Mouse (Mus musculus) kidney, embryonic 14.5 days (tissue): ENCODE measurements at regions not wholly inside any gene's neighbourhood (a gene's known extent, or its start where the extent isn't known, plus 50 kb on each side); places are given as distances from the start of the nearest gene placed in this dataset.

Source experiments
- ATAC-seq: fragments of 200-750 bp; cut with Nextera tagmentation; 2 replicates; pipeline ENCODE4 v1.8.0; 2017; ENCODE audit warnings: moderate number of reproducible peaks, mild to moderate bottlenecking, moderate TSS enrichment, moderate library complexity; ENCODE audit not compliant: low FRiP score, low TSS enrichment
- H3K27ac ChIP-seq: fragments of 300-500 bp; sonication (generic); 2 replicates; pipeline ENCODE4 v1.5.1; 2014; ENCODE audit warnings: low read depth, mild to moderate bottlenecking, low read length, moderate library complexity, mixed read lengths
- H3K27me3 ChIP-seq: fragments of 300-500 bp; sonication (generic); 2 replicates; pipeline ENCODE4 v1.6.1; 2014; ENCODE audit warnings: mild to moderate bottlenecking, low read length; ENCODE audit not compliant: control insufficient read depth, insufficient read depth
- H3K36me3 ChIP-seq: fragments of 300-500 bp; sonication (generic); 2 replicates; pipeline ENCODE4 v1.6.1; 2014; ENCODE audit warnings: low read length, mixed read lengths; ENCODE audit not compliant: control insufficient read depth, insufficient read depth
- H3K4me1 ChIP-seq: fragments of 300-500 bp; sonication (generic); 2 replicates; pipeline ENCODE4 v1.6.1; 2014; ENCODE audit warnings: low read length, mixed read lengths; ENCODE audit not compliant: control insufficient read depth, insufficient read depth
- H3K4me2 ChIP-seq: fragments of 300-500 bp; sonication (generic); replicated peaks from 2 replicates; pipeline ENCODE4 v1.6.1; 2014; ENCODE audit warnings: low read depth, mild to moderate bottlenecking, low read length
- H3K4me3 ChIP-seq: fragments of 300-500 bp; sonication (generic); 2 replicates; pipeline ENCODE4 v1.5.1; 2014; ENCODE audit warnings: mild to moderate bottlenecking, low read length
- H3K9ac ChIP-seq: fragments of 300-500 bp; sonication (generic); 2 replicates; pipeline ENCODE4 v1.6.1; 2014; ENCODE audit warnings: low read depth, mild to moderate bottlenecking, low read length, moderate library complexity
- H3K9me3 ChIP-seq: fragments of 300-500 bp; sonication (generic); 2 replicates; pipeline ENCODE4 v1.6.1; 2016; ENCODE audit warnings: low read length; ENCODE audit not compliant: control insufficient read depth
- WGBS: fragments of 180-500 bp; shearing (Covaris S2); extraction: QIAGEN DNeasy Blood & Tissue Kit; methylation state at CpG from one replicate; pipeline ENCODE4 v1.1.7; 2014; 5-methylcytosine and 5-hydroxymethylcytosine counted together

DNA sequence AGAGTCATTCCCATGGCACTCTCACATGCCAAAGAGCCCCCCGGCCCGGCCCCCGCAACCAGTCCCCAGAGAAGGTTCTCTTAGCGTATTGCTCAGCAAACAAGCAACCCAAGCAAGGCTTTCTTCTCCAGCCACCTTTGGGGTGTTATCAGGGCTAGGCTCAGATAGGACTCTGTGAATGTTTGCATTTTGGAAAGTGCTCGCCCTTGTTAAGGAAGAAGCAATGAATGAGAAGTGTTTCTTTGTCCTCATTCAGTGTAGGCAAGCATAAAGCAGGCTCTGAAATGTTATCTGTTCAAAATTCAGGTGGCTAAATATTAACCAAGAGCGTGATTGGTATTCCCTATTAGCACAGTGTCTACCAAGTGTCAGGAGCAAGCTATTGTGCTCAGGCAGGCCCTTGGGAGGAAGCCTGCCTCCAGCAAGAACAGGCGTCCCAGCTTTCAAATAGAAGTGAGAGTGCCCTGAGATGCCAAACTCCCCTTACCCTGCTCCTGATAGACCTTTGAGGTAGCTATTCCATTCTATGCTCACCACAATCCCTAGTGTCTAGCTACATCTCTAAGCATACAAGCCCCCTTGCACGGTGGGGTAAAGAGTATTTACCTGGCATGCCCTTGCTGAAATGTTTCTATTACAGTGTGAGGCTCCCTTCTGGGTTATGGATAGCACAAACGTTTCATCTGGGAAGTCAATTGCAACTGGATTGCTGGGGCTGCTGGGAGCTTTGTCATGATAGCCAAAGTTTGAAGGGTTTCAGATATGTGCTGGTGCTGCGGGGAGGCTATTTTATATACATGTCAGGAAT is 191.7 kb downstream of the Fam43a start:
- ATAC-seq = no peak
- peak overlapping the region; percentile 76; the same call in 1 of the 2 replicates for H3K27ac ChIP-seq
- no peaks in the 10 kb centered on the region for H3K36me3 ChIP-seq
- H3K4me2 ChIP-seq = no peak overlapping the region
- no peak overlapping the region for H3K9ac ChIP-seq
- H3K4me3 ChIP-seq = no peak overlapping the region
- peaks cover 22% of the 10 kb centered on the region for H3K4me1 ChIP-seq
- no peaks in the 10 kb centered on the region for H3K9me3 ChIP-seq
- 75% methylated on average over 10 of the region's 10 CpGs for WGBS
- H3K27me3 ChIP-seq = no peaks in the 10 kb centered on the region

DNA sequence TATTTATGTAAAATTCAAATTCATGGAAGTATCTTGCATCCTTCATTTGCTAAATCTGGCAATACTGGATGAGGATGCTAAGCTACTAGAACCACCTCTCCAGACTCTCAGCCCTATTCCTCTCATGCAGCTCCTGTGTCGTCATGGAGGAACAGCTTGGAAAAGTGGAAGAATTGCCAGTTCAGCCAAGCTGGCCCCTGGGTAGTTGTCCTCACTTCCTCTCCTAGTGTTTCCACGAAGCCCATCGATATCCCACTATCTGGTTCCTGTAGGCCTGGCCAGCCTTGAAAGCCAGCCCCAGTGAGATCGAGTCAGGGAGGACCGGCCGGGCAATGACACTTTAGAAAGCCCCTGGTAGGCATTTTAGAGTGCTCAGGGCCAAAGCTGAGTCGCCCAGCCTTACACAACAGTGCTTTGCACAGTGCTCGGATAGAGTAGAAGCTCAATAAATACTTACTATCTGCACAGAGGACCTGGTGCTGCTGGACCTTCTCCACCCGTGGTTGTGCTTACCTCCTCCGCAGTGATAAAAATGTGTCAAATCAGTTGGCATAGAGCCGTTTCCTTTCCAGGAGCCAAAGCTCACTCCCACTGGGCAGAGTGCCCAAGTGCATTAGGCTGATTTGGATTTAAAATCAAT is 193.3 kb downstream of the Fam43a start:
- H3K27me3 ChIP-seq = no peaks in the 10 kb centered on the region
- no peak for ATAC-seq
- peaks cover 22% of the 10 kb centered on the region for H3K4me1 ChIP-seq
- H3K9ac ChIP-seq = no peak overlapping the region
- WGBS = 69% methylated on average over 11 of the region's 11 CpGs
- no peak overlapping the region for H3K27ac ChIP-seq
- H3K9me3 ChIP-seq = no peaks in the 10 kb centered on the region
- H3K4me3 ChIP-seq = no peak overlapping the region
- no peaks in the 10 kb centered on the region for H3K36me3 ChIP-seq
- no peak overlapping the region for H3K4me2 ChIP-seq

DNA sequence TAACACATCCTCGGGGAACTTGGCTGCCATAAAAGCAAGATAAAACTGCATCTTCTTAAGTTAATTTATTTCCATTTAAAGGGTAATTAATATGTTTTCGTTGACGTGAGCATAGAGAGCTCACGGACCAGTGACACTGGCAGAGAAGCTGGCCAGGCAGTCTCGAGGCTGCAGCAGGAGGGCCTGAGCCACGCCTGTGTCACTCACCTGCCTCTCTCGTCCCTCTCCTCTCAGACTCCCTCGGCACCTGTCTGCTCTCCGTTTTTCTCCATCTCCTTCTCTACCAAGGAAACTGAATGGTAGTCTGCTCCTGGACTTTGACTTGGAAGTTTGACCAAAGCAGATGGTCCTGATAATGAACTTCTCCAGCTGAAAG is 193.8 kb downstream of the Fam43a start:
- no peaks in the 10 kb centered on the region for H3K27me3 ChIP-seq
- H3K4me1 ChIP-seq = peaks cover 22% of the 10 kb centered on the region
- no peak for ATAC-seq
- H3K9ac ChIP-seq = no peak overlapping the region
- H3K27ac ChIP-seq = no peak overlapping the region
- H3K4me3 ChIP-seq = no peak overlapping the region
- H3K4me2 ChIP-seq = no peak overlapping the region
- no peaks in the 10 kb centered on the region for H3K9me3 ChIP-seq
- H3K36me3 ChIP-seq = no peaks in the 10 kb centered on the region
- WGBS = 59% methylated on average over 9 of the region's 9 CpGs

DNA sequence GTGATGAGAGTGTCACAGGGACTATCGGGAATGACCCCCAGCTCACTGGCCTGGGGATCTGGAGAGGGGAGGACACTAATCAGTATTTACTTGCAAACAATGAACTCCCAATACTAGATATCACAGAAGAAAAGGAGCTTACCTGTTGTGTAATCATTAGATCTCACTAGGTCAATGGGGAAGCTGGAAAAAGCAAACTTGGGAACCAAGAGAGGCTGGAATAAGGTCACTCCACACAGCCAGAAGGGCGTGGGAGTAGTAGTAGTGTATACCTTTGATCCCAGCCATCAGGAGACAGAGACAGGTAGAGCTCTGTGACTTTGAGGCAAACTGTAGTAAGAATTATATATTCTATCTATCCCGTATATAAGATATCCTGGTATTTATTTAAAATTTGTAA is 194.3 kb downstream of the Fam43a start:
- WGBS = 93% methylated on average over 3 of the region's 3 CpGs
- no peak overlapping the region for H3K9ac ChIP-seq
- H3K4me1 ChIP-seq = peaks cover 23% of the 10 kb centered on the region

DNA sequence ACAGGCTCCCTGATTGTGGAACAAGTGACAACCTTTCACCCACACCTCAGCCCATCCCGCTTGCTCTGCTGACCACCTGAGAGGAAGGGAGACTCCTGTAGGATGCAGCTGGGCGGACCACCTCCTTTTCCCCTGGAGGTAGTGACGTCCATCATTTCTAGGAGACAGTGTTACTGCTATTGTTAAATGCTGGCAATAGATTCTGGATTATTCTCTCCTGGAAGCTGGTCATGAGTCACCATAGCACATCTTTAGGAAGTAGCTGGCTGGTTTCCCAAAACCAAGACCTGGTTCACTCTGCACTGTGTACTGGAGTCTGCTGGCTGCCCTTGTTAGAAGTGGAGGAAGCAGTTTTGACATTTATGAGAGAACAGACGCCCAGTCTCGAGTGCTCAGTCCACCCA is 196.0 kb downstream of the Fam43a start:
- H3K4me3 ChIP-seq = no peak overlapping the region
- H3K36me3 ChIP-seq = no peaks in the 10 kb centered on the region
- no peaks in the 10 kb centered on the region for H3K9me3 ChIP-seq
- H3K27ac ChIP-seq = 0 out of 2 replicates have a peak overlapping the region, but pooled peaks have one; percentile 3
- peaks cover 28% of the 10 kb centered on the region for H3K4me1 ChIP-seq
- no peak overlapping the region for H3K4me2 ChIP-seq
- 0 out of 2 replicates have a peak, but pooled peaks have one; percentile 20 for ATAC-seq
- H3K9ac ChIP-seq = no peak overlapping the region
- 63% methylated on average over 5 of the region's 5 CpGs for WGBS
- no peaks in the 10 kb centered on the region for H3K27me3 ChIP-seq

More for the DNA sequence above, 194.3 kb downstream of the Fam43a start:
- Histone ChIP-seq H3K36me3 (no peaks in the 10 kb centered on the region), H3K4me3 (no peak overlapping the region), H3K27me3 (no peaks in the 10 kb centered on the region), H3K4me2 (no peak overlapping the region), H3K9me3 (no peaks in the 10 kb centered on the region), H3K27ac (no peak overlapping the region)
- ATAC-seq = no peak

DNA sequence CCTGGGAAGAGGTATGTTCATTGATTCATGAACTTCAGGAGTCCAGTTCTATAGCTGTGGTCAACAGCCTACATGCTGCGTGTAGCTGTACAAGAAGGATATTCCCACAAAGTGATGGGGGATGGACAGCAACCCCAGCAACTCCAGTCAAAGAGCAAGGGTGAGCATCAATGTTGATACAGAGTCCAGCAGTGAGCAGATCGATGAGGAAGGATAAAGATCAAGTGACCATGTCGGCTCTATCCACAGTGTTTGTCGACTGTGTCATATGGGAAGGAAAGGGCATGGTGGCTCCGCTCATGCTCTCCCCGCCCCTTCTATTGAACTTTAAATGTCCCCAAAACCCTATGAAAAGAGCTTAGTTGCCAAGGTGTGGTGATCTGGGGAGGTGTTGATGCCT is 196.6 kb downstream of the Fam43a start:
- Histone ChIP-seq H3K27ac (no peak overlapping the region), H3K9ac (no peak overlapping the region), H3K27me3 (no peaks in the 10 kb centered on the region), H3K9me3 (no peaks in the 10 kb centered on the region), H3K4me1 (peaks cover 22% of the 10 kb centered on the region), H3K36me3 (no peaks in the 10 kb centered on the region), H3K4me3 (no peak overlapping the region), H3K4me2 (no peak overlapping the region)
- whole genome bisulfite sequencing = 92% methylated on average over 6 of the region's 6 CpGs
- no peak for ATAC-seq

DNA sequence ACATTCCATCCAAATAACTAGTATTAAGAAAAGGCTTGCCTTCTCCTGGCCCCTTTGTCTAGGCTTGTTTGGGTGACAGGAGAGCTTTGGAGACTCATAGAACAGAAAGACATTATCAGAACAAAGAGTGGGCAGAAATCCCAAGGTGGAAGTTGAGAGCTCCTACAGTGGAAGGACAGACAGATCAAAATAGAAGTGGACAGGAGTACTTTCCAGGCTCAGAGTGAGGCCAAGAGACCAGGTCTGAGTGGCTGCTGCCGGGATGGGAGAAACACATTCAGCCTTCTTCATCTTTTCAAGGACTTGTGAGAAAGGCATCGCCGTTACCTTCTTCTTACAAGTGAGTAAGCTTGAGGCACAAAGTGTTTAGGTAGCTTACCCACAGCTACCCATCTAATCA is 197.5 kb downstream of the Fam43a start:
- Histone ChIP-seq H3K27ac (no peak overlapping the region), H3K4me3 (no peak overlapping the region), H3K9me3 (no peaks in the 10 kb centered on the region), H3K36me3 (no peaks in the 10 kb centered on the region), H3K27me3 (no peaks in the 10 kb centered on the region), H3K9ac (no peak overlapping the region), H3K4me1 (peaks cover 16% of the 10 kb centered on the region), H3K4me2 (no peak overlapping the region)
- ATAC-seq = no peak
- 98% methylated on average over 3 of the region's 3 CpGs for WGBS

DNA sequence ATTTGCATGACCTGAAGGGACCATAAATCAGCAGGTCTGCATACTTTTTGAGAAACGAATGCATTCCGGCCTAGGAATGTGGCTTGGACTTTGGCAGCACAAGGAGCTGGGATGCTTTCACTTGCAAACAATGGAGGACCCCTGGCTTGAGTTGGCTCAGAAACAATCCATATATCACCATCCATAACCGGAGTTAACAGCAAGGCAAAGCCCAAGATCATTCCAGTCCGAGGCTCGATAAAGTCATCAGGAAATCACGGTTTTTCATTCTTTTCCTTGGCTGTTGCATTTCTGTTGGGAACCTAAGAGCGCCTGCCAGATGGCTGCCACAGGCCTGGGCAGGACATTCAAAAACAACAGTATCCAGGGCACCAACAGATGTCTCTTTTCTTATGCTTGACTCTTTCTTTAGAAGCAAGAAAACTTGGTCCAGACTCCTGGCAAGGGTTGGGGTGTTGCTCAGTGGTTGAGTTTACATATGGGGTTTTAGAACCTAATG is 198.5 kb downstream of the Fam43a start:
- 49% methylated on average over 7 of the region's 7 CpGs for WGBS
- H3K4me1 ChIP-seq = peaks cover 16% of the 10 kb centered on the region
- H3K36me3 ChIP-seq = no peaks in the 10 kb centered on the region
- H3K4me3 ChIP-seq = no peak overlapping the region
- no peak overlapping the region for H3K4me2 ChIP-seq
- 0 out of 2 replicates have a peak overlapping the region, but pooled peaks have one; percentile 8 for H3K27ac ChIP-seq
- H3K27me3 ChIP-seq = no peaks in the 10 kb centered on the region
- peak; percentile 48; the same call in 1 of the 2 replicates for ATAC-seq
- H3K9ac ChIP-seq = no peak overlapping the region
- H3K9me3 ChIP-seq = no peaks in the 10 kb centered on the region

DNA sequence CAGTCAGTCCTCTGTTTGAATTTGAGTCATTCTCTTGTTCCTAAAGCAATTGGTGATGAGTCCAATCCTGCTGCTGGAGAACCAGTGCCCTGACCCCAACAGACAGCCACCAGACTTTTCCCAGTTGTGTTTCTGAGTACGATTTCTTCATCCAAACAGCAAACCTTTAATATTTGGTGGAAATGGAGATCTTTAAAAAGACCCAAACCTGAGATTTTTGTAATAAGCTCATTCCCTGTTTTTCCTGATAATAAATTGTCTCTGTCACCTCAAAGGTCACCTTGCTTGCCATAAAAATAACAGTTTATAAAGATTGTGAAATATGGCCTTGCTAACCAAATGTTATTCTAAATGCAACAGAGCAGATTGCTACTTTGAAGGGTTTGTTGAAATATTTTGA is 199.0 kb downstream of the Fam43a start:
- Histone ChIP-seq H3K36me3 (no peaks in the 10 kb centered on the region), H3K27me3 (no peaks in the 10 kb centered on the region), H3K4me3 (no peak overlapping the region), H3K4me2 (no peak overlapping the region), H3K4me1 (peaks cover 16% of the 10 kb centered on the region), H3K9ac (no peak overlapping the region), H3K27ac (no peak overlapping the region), H3K9me3 (no peaks in the 10 kb centered on the region)
- WGBS = 69% methylated on average over 1 of the region's 1 CpGs
- ATAC-seq = no peak
